Mouse (Mus musculus) myocyte (in vitro differentiated cells): ENCODE measurements around the gene Lrpap1.

Experiments used
- CEBPB ChIP-seq: IDR thresholded peaks from 2 replicates; pipeline ENCODE4 v1.6.1; 2011; ENCODE audit warnings: mild to moderate bottlenecking, moderate library complexity; ENCODE audit not compliant: poor library complexity, insufficient read depth, severe bottlenecking
- E2F4 ChIP-seq: IDR thresholded peaks from one replicate; pipeline ENCODE4 v1.6.1; 2011; ENCODE audit warnings: mild to moderate bottlenecking, control low read depth, moderate library complexity; ENCODE audit not compliant: insufficient read depth
- MAX ChIP-seq: IDR thresholded peaks from one replicate; pipeline ENCODE4 v1.6.1; 2011; ENCODE audit warnings: low read depth, mild to moderate bottlenecking, control low read depth
- MYOD1 ChIP-seq, 3 experiments: IDR thresholded peaks; one replicate each; pipeline ENCODE4 v1.6.1; 2011; ENCODE audit warnings: control low read depth in 2 of 3, low read depth in 2 of 3, mild to moderate bottlenecking in 2 of 3, moderate library complexity in 1 of 3; ENCODE audit not compliant: insufficient read length in 2 of 3, control insufficient read depth in 1 of 3
- MYOG ChIP-seq, 3 experiments: IDR thresholded peaks; one replicate each; pipeline ENCODE4 v1.6.1; 2011; ENCODE audit warnings: control low read depth in 2 of 3, low read depth in 2 of 3, mild to moderate bottlenecking in 2 of 3; ENCODE audit not compliant: insufficient read length in 2 of 3, control insufficient read depth in 1 of 3, insufficient read depth in 1 of 3
- POLR2A ChIP-seq: IDR thresholded peaks from one replicate; pipeline ENCODE4 v1.6.1; 2011; ENCODE audit warnings: low read depth, mild to moderate bottlenecking, control low read depth, moderate library complexity; ENCODE audit not compliant: insufficient read length
- REST ChIP-seq: IDR thresholded peaks from one replicate; pipeline ENCODE4 v1.6.1; 2011; ENCODE audit warnings: mild to moderate bottlenecking, control low read depth, moderate library complexity; ENCODE audit not compliant: insufficient read depth, insufficient read length
- SRF ChIP-seq: IDR thresholded peaks from one replicate; pipeline ENCODE4 v1.6.1; 2011; ENCODE audit warnings: low read depth; ENCODE audit not compliant: control insufficient read depth, insufficient read length
- TCF12 ChIP-seq: IDR thresholded peaks from one replicate; pipeline ENCODE4 v1.6.1; 2011; ENCODE audit warnings: mild to moderate bottlenecking, control low read depth; ENCODE audit not compliant: poor library complexity, insufficient read depth, severe bottlenecking
- USF1 ChIP-seq: IDR thresholded peaks from one replicate; pipeline ENCODE4 v1.6.1; 2011; ENCODE audit warnings: low read depth, mild to moderate bottlenecking, control low read depth, moderate library complexity

DNA sequence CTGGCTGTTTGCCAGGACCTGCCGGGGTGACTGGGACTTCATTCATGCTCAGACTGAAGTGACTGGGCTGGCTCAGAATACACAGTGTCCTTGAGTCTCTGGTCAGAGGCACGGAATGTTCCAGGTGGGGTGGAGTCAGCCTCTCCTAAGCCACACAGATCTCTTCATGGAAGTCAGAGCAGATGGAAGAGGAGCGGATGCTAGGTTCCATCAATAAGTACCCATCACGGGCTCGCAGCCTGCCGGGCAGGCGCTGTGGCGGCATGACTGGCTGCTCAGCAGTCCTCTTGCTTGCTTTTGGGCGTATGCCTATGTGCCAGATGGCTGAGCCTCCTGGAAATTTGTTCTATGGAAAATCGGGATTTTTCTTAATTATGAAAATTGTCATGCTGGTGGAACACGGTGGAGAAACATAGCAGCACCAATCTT, 32.6 kb upstream of the Lrpap1 start:
- TF ChIP-seq POLR2A: no peak
- TF ChIP-seq USF1: no peak
- TF ChIP-seq TCF12: no peak
- no peak for TF ChIP-seq MYOG (IDR thresholded peaks at IDR 0.05; ENCODE audit: control insufficient read depth in 1 of 3, insufficient read depth in 1 of 3, insufficient read length in 2 of 3, low read depth in 2 of 3)
- TF ChIP-seq SRF: no peak
- no peak for TF ChIP-seq MAX
- TF ChIP-seq REST: no peak
- TF ChIP-seq E2F4: no peak
- no peak for TF ChIP-seq CEBPB
- no peak for TF ChIP-seq MYOD1 (IDR thresholded peaks at IDR 0.05; ENCODE audit: control insufficient read depth in 1 of 3, insufficient read length in 2 of 3, low read depth in 2 of 3)
